Mouse (Mus musculus): ENCODE measurements at regions not wholly inside any gene's neighbourhood (a gene's known extent, or its start where the extent isn't known, plus 50 kb on each side); places are given as distances from the start of the nearest gene placed in this dataset.

DNA sequence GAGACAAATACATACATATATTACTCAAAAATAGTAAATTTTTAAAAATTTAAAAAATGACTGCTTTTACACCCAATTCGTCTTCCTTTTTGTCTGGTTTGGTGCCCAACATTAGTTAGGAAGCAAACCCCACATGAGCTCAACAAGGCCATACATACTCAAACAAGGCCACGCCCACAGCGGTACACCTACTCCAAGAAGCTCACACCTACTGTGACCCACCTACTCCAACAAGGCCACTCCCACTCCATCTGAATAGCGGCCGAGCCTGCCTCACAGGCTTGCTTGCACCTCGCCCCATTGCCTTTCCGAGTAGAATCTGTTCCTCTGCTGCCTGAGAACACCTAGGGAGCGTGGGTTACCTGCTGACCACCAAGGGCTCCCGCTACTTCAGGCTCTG is 66.4 kb upstream of the Unc5a start:
- H3K4me2 ChIP-seq, result no peak overlapping the region
- H3K36me3 ChIP-seq (replicated peaks), result no peaks in the 10 kb centered on the region
- no peak overlapping the region for H3K9ac ChIP-seq
- ATAC-seq (ENCODE audit: low FRiP score), result no peak
- no peak overlapping the region for H3K27ac ChIP-seq
- peaks cover 39% of the 10 kb centered on the region for H3K4me1 ChIP-seq
- WGBS, result 68% methylated on average over 9 of the region's 9 CpGs
- H3K9me3 ChIP-seq, result no peaks in the 10 kb centered on the region
- peaks cover 8% of the 10 kb centered on the region; the same call in 1 of the 2 replicates for H3K27me3 ChIP-seq
- H3K4me3 ChIP-seq (replicated peaks), result no peak overlapping the region

DNA sequence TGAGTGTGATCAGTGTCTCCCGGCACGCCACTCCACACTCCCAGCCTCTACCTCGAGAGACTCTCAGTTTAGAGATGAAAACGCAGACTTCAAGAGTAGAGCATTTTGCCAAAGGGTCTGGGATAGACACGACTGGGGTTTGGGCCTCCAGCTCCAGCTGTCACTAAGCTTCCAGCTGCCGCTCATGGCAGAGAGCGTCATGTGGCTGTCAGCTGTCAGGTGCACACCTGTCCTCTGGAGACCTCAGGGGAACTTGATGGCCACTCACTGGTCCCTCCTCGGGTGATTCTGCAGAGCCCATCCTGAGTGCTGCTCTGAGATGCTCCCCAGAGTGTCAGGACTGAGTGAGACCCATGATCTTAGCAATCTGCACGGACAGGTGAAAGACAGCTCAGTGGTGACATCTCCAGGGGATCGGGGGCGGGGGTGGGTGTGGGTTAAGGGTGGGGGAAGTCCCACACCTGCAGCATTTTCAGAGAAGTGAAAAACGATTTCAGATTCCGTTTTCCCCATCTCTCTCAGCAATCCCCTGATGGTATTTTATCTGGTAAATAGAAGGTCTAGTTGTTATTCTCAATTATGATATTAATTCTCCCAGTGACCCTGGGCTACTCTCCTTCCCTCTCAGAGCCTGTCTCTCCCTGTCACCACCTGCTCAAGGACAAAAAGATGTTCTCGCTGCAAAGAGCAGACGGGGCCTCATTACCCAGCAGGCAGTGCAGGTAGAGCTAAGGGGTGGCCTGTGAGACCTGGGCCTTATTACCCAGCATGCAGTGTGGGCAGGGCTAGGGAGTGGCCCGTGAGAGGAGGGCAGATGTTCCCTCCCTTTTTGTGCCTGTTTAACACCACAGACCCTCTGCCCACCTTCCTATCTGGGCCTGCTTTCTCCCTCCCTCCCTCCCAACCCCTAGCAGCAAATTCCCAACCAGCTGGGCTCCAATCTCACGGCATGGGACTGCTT is 65.2 kb upstream of the Unc5a start:
- H3K9ac ChIP-seq, result no peak overlapping the region
- no peaks in the 10 kb centered on the region for H3K36me3 ChIP-seq (replicated peaks)
- 56% methylated on average over 17 of the region's 17 CpGs for WGBS
- ATAC-seq (ENCODE audit: low FRiP score), result peak; percentile 62
- no peaks in the 10 kb centered on the region for H3K9me3 ChIP-seq
- H3K4me3 ChIP-seq (replicated peaks), result no peak overlapping the region
- H3K4me1 ChIP-seq, result peaks cover 45% of the 10 kb centered on the region
- H3K27me3 ChIP-seq, result peaks cover 7% of the 10 kb centered on the region; the same call in 1 of the 2 replicates
- no peak overlapping the region for H3K4me2 ChIP-seq
- H3K27ac ChIP-seq, result peak overlapping the region; percentile 80

DNA sequence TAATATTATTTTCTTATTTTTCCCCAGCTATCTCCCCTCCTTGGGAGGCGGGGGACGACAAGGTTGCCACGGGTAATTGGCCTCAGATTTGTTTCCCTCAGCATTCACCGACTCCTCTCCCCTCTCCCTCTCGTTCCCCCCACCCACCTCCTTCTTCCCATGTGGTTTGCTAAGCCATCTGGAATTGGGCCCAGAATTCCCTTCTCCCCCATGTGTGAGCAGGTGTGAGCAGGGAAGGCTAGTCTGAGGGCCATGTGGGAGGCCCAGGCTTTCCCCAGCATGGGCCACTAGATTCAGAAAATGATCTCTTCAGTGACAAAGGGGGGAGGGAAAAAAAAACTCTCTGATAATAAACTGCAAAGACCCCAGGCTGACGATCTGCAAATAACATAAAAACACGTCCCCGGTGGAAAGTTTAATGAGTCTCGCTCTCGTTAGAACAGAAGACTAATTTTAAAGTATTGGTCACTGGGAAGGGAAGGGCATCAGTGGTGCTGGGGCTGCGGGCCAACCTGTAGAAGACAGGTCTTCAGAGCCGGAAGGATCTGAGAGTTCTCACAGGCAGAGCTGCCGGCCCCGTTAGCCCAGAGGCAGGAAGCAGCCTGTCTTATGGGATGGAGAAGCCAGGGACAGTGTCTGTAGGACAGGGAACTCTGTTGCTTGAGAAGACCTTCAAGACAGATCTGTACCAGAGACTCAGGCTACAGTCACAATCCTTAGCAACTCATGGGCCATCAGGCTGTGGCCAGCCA is 64.3 kb upstream of the Unc5a start:
- no peak overlapping the region for H3K9ac ChIP-seq
- H3K27me3 ChIP-seq, result peaks cover 6% of the 10 kb centered on the region; the same call in 1 of the 2 replicates
- peak overlapping the region; percentile 80 for H3K27ac ChIP-seq
- H3K4me1 ChIP-seq, result peaks cover 45% of the 10 kb centered on the region
- ATAC-seq (ENCODE audit: low FRiP score), result peak; percentile 67
- H3K36me3 ChIP-seq (replicated peaks), result no peaks in the 10 kb centered on the region
- no peak overlapping the region for H3K4me2 ChIP-seq
- no peak overlapping the region for H3K4me3 ChIP-seq (replicated peaks)
- no peaks in the 10 kb centered on the region for H3K9me3 ChIP-seq
- WGBS, result 40% methylated on average over 14 of the region's 14 CpGs

DNA sequence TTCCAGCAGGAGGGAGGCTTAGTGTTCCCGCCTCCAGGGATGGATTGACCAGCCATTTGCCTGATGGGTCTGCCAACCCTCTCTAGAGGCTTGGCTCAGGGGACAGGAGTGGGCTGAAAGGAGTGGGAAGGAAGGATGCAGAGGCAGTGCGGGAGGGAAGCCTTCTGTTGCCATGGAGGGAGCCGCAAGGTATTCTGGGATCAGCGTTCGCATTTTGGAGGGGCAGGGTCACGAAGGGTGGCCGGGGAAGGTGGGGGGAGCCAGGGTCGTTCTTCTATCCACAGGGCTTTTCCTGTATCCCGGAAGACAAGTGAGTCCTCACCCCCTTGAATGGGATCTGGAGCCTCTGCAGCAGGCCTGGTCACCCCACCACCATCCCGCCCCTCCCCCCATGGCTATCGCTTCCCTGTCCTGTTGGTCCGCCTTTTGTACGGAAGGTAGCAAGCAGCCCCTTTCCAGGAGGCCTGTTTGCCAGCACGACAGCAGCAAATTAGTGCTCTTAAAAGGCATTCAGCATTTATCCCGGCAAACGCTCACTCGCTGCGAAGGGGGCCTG is 61.8 kb upstream of the Unc5a start:
- ATAC-seq (ENCODE audit: low FRiP score), result 0 out of 2 replicates have a peak, but pooled peaks have one; percentile 57
- Histone ChIP-seq H3K4me2 (peak overlapping the region; percentile 56), H3K36me3 (replicated peaks) (no peaks in the 10 kb centered on the region), H3K4me1 (peaks cover 49% of the 10 kb centered on the region), H3K27me3 (peaks cover 6% of the 10 kb centered on the region; the same call in 1 of the 2 replicates), H3K27ac (peak overlapping the region; percentile 70), H3K9ac (peak overlapping the region; percentile 47), H3K9me3 (no peaks in the 10 kb centered on the region), H3K4me3 (replicated peaks) (peak overlapping the region; percentile 31)
- 9% methylated on average over 16 of the region's 18 CpGs for WGBS

DNA sequence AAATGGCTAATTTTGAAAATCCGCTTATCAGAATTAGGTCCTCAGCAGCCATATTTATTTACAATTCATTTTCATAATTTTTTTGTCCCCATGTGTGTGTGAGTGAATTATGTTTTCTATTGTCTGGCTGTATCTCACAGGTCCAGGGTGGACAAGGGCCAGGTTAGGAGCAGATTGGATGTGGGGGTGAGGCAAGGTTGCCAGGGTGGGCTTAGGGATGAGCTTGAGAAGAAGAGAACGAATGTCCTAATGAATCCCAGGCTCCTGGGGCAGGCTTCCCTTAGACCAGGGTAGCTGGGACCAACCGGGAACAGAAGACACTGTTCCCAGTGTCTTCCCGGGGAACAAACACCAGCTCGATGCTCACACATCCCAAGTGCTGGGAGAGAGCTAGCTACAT is 61.2 kb upstream of the Unc5a start:
- Histone ChIP-seq H3K9ac (peak overlapping the region; percentile 47), H3K4me1 (peaks cover 53% of the 10 kb centered on the region), H3K36me3 (replicated peaks) (no peaks in the 10 kb centered on the region), H3K4me2 (peak overlapping the region; percentile 56), H3K27me3 (peaks cover 7% of the 10 kb centered on the region), H3K9me3 (no peaks in the 10 kb centered on the region), H3K4me3 (replicated peaks) (peak overlapping the region; percentile 31), H3K27ac (peak overlapping the region; percentile 70)
- WGBS, result 47% methylated on average over 5 of the region's 5 CpGs
- ATAC-seq (ENCODE audit: low FRiP score), result no peak

DNA sequence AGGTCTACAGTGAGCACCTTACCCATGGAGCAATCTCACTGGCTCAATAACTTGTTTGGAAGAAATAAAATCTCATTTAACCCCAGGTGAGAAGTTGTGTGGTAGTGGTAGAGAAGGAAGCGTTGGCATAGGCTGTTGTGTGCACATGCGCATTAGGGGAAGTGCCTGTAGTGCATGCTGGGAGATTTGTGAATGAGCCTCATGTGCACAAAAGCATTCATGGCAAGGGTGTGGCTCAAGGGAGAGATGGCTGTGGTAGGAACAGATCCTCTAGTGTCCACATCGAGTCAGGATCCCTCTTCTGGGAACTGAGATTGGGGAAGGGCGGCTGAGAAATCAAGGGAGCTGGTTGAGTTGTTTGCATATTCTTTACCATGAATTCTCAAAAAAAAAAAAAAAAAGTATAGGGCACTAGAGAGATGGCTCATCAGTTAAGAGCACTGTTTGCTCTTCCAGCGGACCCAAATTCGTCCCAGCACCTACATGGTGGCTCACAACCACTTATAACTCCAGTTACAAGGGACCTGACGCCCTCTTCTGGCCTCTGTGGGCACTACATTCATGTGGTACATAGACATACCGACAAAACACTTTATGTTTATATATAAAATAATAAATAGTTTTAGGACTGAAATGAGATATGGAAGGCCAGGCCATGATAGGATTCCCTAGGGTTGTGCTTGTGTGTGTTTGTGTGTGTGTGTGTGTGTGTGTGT is 59.4 kb upstream of the Unc5a start:
- no peak overlapping the region for H3K27ac ChIP-seq
- ATAC-seq (ENCODE audit: low FRiP score), result no peak
- H3K4me1 ChIP-seq, result peaks cover 40% of the 10 kb centered on the region
- WGBS, result 80% methylated on average over 8 of the region's 8 CpGs
- H3K4me3 ChIP-seq (replicated peaks), result no peak overlapping the region
- H3K36me3 ChIP-seq (replicated peaks), result no peaks in the 10 kb centered on the region
- no peak overlapping the region for H3K4me2 ChIP-seq
- H3K9me3 ChIP-seq, result no peaks in the 10 kb centered on the region
- H3K27me3 ChIP-seq, result peaks cover 16% of the 10 kb centered on the region
- no peak overlapping the region for H3K9ac ChIP-seq

DNA sequence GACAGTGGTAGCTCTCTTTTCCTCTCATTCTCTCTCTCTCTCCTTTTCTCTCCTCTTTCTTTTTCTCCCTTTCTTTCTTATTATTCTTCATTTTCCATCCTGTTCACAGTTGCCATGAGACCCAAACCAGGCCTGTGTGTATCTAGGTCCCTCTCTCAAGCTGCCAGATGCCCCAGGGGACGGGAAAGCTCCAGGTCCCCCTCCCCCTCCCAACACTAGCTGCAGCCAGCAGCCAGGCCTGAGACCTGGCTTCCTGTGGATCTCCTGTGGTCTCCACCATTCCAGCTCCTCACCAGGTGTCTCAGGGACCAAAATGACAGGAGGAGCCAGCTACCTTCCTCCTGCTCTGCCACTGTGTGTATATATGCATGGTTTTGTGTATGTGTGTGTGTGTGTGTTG is 56.6 kb upstream of the Unc5a start:
- H3K36me3 ChIP-seq (replicated peaks), result no peaks in the 10 kb centered on the region
- H3K4me3 ChIP-seq (replicated peaks), result no peak overlapping the region
- no peak overlapping the region for H3K27ac ChIP-seq
- peaks cover 13% of the 10 kb centered on the region for H3K27me3 ChIP-seq
- H3K4me1 ChIP-seq, result peaks cover 20% of the 10 kb centered on the region
- H3K9ac ChIP-seq, result no peak overlapping the region
- H3K9me3 ChIP-seq, result no peaks in the 10 kb centered on the region
- no peak for ATAC-seq (ENCODE audit: low FRiP score)
- 20% methylated on average over 1 of the region's 1 CpGs for WGBS
- H3K4me2 ChIP-seq, result no peak overlapping the region

DNA sequence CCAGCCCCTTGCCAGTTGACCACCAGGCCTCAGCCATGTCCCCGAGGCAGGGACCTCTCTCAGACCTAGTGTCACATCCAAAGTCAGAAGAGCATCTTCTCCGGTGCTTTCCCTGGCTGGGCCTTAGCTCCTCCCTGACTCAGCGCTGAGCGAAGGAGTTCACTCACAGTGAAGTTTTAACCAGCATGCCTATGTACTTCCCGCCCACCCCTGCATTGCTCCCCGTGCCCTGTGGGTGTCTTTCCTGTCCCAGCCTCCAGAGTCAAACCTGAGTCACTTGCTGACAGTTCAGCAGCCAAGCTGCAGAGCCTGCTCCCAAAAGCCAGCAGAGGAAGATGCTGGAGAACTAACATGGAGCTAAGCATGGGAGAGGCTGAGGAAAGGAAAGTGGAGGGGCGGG is 55.6 kb upstream of the Unc5a start:
- Histone ChIP-seq H3K4me2 (no peak overlapping the region), H3K36me3 (replicated peaks) (no peaks in the 10 kb centered on the region), H3K27me3 (peaks cover 13% of the 10 kb centered on the region), H3K4me3 (replicated peaks) (no peak overlapping the region), H3K9me3 (no peaks in the 10 kb centered on the region), H3K27ac (no peak overlapping the region), H3K9ac (no peak overlapping the region), H3K4me1 (peaks cover 12% of the 10 kb centered on the region)
- 49% methylated on average over 7 of the region's 7 CpGs for WGBS
- ATAC-seq (ENCODE audit: low FRiP score), result no peak

DNA sequence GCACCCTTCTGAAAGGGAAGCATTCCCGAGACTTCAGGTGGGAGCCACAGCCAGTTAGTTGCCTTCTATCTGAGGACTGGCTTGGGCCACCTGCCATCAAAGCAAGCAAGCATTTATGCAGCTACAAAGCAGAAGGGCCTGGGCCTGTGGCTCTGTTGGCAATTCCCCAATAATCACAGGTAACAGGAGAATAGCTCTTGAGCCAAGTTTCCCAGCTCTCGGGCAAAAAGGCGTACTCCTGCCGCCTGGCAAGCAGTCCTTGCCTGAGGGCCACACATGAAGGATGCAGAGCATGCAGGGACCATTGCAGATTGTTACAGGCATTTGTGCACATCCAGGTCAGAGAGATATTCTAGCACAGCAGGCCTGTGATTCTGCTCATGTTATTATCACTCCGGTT is 53.2 kb upstream of the Unc5a start:
- 0 out of 2 replicates have a peak, but pooled peaks have one; percentile 6 for ATAC-seq (ENCODE audit: low FRiP score)

More for the DNA sequence above, 53.2 kb upstream of the Unc5a start:
- Histone ChIP-seq H3K9me3 (no peaks in the 10 kb centered on the region), H3K27ac (0 out of 2 replicates have a peak overlapping the region, but pooled peaks have one; percentile 9), H3K4me3 (replicated peaks) (no peak overlapping the region), H3K36me3 (replicated peaks) (no peaks in the 10 kb centered on the region), H3K27me3 (peaks cover 11% of the 10 kb centered on the region), H3K4me1 (peaks cover 12% of the 10 kb centered on the region), H3K4me2 (no peak overlapping the region), H3K9ac (no peak overlapping the region)
- 65% methylated on average over 5 of the region's 5 CpGs for WGBS

Data from forebrain, embryonic 12.5 days (tissue).